Mouse (Mus musculus): ENCODE measurements at regions not wholly inside any gene's neighbourhood (a gene's known extent, or its start where the extent isn't known, plus 50 kb on each side); places are given as distances from the start of the nearest gene placed in this dataset.

DNA sequence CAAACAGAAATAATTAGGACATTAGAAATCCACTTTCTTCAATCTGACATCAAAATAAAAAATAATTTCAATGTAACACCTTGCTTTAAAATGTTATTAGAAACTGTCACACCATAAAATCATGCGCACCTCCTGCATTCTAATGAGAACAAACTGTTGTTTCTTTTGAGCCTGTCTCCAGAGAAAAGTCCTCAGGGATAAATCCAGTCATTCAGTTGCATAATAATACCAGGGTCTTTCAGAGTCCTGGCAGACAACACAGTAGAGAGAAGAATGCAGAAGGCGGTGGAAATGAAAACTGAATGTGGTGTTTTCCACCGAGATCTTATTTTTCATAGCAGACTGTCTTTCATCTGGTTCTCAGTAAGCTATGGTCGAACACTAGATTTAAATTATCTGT, 567.3 kb upstream of the Fbxo33 start:
- Histone ChIP-seq H3K4me1 (replicated peaks; ENCODE audit: control insufficient read depth, insufficient read depth, low read length) (no peaks in the 10 kb centered on the region), H3K4me3 (ENCODE audit: low read depth, low read length) (no peak overlapping the region), H3K27me3 (replicated peaks; ENCODE audit: control insufficient read depth, insufficient read depth, low read length) (no peaks in the 10 kb centered on the region), H3K27ac (ENCODE audit: low read depth) (no peak overlapping the region), H3K36me3 (ENCODE audit: control insufficient read depth, insufficient read depth, low read length) (no peaks in the 10 kb centered on the region), H3K9me3 (ENCODE audit: control insufficient read depth, low read length) (no peaks in the 10 kb centered on the region), H3K9ac (ENCODE audit: low read length) (no peak overlapping the region), H3K4me2 (ENCODE audit: low read length) (no peak overlapping the region)
- ATAC-seq (replicated peaks; ENCODE audit: low FRiP score, low TSS enrichment, low read depth), result no peak
- DNase-seq (ENCODE audit: low spot score), result no peak
- WGBS, result 84% methylated on average over 4 of the region's 4 CpGs

DNA sequence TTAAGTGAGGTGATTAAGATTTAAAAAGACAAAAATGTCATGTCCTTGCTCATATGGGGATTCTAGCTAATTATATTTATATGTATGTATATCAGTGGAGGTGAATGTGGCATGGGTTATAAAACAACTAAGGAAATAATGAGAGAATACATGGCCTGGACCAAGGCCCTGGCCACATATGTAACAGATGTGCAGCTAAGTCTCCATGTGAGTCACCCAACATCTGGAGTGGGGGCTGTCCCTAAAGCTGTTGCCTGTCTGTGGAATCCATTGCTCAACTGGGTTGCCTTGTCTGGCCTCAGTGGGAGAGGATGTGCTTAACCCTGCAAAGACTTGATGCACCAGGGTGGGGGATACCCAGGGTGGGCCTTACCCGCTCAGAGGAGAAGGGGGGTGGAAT, 551.5 kb upstream of the Fbxo33 start:
- Histone ChIP-seq H3K27me3 (replicated peaks; ENCODE audit: control insufficient read depth, insufficient read depth, low read length) (no peaks in the 10 kb centered on the region), H3K9ac (ENCODE audit: low read length) (no peak overlapping the region), H3K27ac (ENCODE audit: low read depth) (no peak overlapping the region), H3K4me3 (ENCODE audit: low read depth, low read length) (no peak overlapping the region), H3K9me3 (ENCODE audit: control insufficient read depth, low read length) (no peaks in the 10 kb centered on the region), H3K36me3 (ENCODE audit: control insufficient read depth, insufficient read depth, low read length) (no peaks in the 10 kb centered on the region), H3K4me2 (ENCODE audit: low read length) (no peak overlapping the region), H3K4me1 (replicated peaks; ENCODE audit: control insufficient read depth, insufficient read depth, low read length) (no peaks in the 10 kb centered on the region)
- WGBS, result 100% methylated on average over 1 of the region's 1 CpGs
- ATAC-seq (replicated peaks; ENCODE audit: low FRiP score, low TSS enrichment, low read depth) (no peak), DNase-seq (ENCODE audit: low spot score) (no peak)

DNA sequence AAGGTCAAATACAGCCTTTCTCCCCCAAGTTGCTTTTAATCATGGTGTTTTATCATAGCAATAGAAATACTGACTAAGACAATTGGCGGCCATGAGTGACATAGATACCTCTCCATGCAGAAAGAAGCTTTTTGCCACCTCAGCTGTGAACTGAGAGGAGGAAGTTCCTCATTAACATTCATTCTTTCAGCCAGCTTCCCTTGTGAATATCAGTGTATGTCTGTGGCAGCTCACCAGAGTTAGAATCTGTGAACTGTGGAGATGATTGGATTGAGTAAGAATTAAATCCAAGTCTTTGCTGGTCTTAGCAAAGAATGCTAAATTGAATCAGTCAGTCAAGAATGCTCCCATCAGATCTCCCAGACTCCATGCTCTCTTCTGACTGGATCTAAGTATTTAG, 542.7 kb upstream of the Fbxo33 start:
- no peaks in the 10 kb centered on the region for H3K4me1 ChIP-seq (replicated peaks; ENCODE audit: control insufficient read depth, insufficient read depth, low read length)
- H3K36me3 ChIP-seq (ENCODE audit: control insufficient read depth, insufficient read depth, low read length), result no peaks in the 10 kb centered on the region
- no peak overlapping the region for H3K27ac ChIP-seq (ENCODE audit: low read depth)
- H3K27me3 ChIP-seq (replicated peaks; ENCODE audit: control insufficient read depth, insufficient read depth, low read length), result no peaks in the 10 kb centered on the region
- no peak for ATAC-seq (replicated peaks; ENCODE audit: low FRiP score, low TSS enrichment, low read depth)
- WGBS, result 84% methylated on average over 1 of the region's 1 CpGs
- no peak for DNase-seq (ENCODE audit: low spot score)
- H3K9ac ChIP-seq (ENCODE audit: low read length), result no peak overlapping the region
- H3K4me2 ChIP-seq (ENCODE audit: low read length), result no peak overlapping the region
- no peaks in the 10 kb centered on the region for H3K9me3 ChIP-seq (ENCODE audit: control insufficient read depth, low read length)
- no peak overlapping the region for H3K4me3 ChIP-seq (ENCODE audit: low read depth, low read length)

DNA sequence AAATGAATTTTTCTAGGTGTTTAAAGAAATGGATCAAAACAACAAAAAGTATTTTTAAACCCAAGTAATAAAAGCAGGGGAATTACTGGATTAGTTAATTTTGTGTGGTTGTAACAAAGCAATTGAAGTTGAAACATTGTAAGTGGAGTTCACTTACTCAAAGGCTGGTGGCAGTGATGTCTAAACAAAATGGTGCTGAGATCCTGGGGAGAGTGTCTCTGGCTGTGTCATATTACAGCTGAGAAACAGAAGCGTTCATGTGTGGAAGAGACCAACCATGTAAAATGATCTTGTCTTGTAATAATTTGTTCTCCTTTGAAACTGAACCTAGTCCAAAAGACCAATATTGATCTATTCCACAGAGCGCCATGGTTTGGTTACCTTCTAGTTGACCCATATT, 525.2 kb upstream of the Fbxo33 start:
- Histone ChIP-seq H3K27me3 (replicated peaks; ENCODE audit: control insufficient read depth, insufficient read depth, low read length) (no peaks in the 10 kb centered on the region), H3K9ac (ENCODE audit: low read length) (no peak overlapping the region), H3K9me3 (ENCODE audit: control insufficient read depth, low read length) (no peaks in the 10 kb centered on the region), H3K36me3 (ENCODE audit: control insufficient read depth, insufficient read depth, low read length) (no peaks in the 10 kb centered on the region), H3K4me2 (ENCODE audit: low read length) (no peak overlapping the region), H3K4me1 (replicated peaks; ENCODE audit: control insufficient read depth, insufficient read depth, low read length) (no peaks in the 10 kb centered on the region), H3K27ac (ENCODE audit: low read depth) (no peak overlapping the region), H3K4me3 (ENCODE audit: low read depth, low read length) (no peak overlapping the region)
- no peak for ATAC-seq (replicated peaks; ENCODE audit: low FRiP score, low TSS enrichment, low read depth)
- DNase-seq (ENCODE audit: low spot score), result no peak
- WGBS, result 82% methylated on average over 2 of the region's 2 CpGs

DNA sequence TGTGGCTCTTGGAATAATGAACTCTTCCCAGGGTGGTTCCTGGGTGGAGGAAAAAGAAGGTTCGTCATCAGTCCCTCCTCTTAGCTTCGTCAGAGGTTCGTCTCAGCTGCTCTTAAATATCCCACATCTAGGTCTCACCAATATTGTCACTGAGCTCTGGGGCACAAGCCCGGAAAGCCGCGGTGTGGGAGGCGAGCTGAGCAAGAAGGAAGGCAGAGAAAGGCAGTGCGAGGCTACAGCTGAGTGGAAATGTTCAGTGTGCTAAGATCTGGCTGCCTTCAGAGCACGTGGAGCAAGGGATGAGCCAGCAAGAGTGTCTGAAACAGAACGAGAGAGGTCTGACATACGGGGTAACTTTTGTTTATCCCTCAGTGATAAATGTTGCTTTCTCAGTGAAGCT, 523.7 kb upstream of the Fbxo33 start:
- 66% methylated on average over 11 of the region's 11 CpGs for WGBS
- no peak overlapping the region for H3K27ac ChIP-seq (ENCODE audit: low read depth)
- no peaks in the 10 kb centered on the region for H3K36me3 ChIP-seq (ENCODE audit: control insufficient read depth, insufficient read depth, low read length)
- no peaks in the 10 kb centered on the region for H3K9me3 ChIP-seq (ENCODE audit: control insufficient read depth, low read length)
- DNase-seq (ENCODE audit: low spot score), result no peak
- no peak for ATAC-seq (replicated peaks; ENCODE audit: low FRiP score, low TSS enrichment, low read depth)
- no peaks in the 10 kb centered on the region for H3K27me3 ChIP-seq (replicated peaks; ENCODE audit: control insufficient read depth, insufficient read depth, low read length)
- no peak overlapping the region for H3K4me2 ChIP-seq (ENCODE audit: low read length)
- no peak overlapping the region for H3K9ac ChIP-seq (ENCODE audit: low read length)
- H3K4me1 ChIP-seq (replicated peaks; ENCODE audit: control insufficient read depth, insufficient read depth, low read length), result no peaks in the 10 kb centered on the region
- H3K4me3 ChIP-seq (ENCODE audit: low read depth, low read length), result no peak overlapping the region

DNA sequence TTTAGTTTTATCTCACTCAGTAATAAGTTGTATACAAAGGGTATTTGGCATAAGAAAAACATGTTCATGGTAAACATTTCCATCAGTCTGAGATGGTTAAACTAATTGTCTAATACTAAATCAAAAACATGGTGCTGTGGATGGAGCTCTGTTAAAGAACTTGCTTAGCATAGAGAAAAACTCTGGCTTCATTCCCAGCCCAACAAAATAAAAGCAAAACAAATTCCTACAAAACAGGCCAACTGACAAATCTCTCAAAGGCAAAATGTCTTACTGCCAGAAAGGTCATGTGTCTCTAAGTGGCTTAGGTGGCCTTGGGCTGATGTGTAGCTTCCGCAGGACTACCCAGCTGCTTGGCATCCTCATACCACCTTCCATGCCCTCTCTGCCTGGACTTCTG, 505.4 kb upstream of the Fbxo33 start:
- no peaks in the 10 kb centered on the region for H3K9me3 ChIP-seq (ENCODE audit: control insufficient read depth, low read length)
- H3K4me3 ChIP-seq (ENCODE audit: low read depth, low read length), result no peak overlapping the region
- no peak for ATAC-seq (replicated peaks; ENCODE audit: low FRiP score, low TSS enrichment, low read depth)
- no peaks in the 10 kb centered on the region for H3K36me3 ChIP-seq (ENCODE audit: control insufficient read depth, insufficient read depth, low read length)
- DNase-seq (ENCODE audit: low spot score), result no peak
- no peak overlapping the region for H3K4me2 ChIP-seq (ENCODE audit: low read length)
- H3K4me1 ChIP-seq (replicated peaks; ENCODE audit: control insufficient read depth, insufficient read depth, low read length), result no peaks in the 10 kb centered on the region
- 95% methylated on average over 1 of the region's 1 CpGs for WGBS
- H3K9ac ChIP-seq (ENCODE audit: low read length), result no peak overlapping the region
- no peak overlapping the region for H3K27ac ChIP-seq (ENCODE audit: low read depth)
- H3K27me3 ChIP-seq (replicated peaks; ENCODE audit: control insufficient read depth, insufficient read depth, low read length), result no peaks in the 10 kb centered on the region

DNA sequence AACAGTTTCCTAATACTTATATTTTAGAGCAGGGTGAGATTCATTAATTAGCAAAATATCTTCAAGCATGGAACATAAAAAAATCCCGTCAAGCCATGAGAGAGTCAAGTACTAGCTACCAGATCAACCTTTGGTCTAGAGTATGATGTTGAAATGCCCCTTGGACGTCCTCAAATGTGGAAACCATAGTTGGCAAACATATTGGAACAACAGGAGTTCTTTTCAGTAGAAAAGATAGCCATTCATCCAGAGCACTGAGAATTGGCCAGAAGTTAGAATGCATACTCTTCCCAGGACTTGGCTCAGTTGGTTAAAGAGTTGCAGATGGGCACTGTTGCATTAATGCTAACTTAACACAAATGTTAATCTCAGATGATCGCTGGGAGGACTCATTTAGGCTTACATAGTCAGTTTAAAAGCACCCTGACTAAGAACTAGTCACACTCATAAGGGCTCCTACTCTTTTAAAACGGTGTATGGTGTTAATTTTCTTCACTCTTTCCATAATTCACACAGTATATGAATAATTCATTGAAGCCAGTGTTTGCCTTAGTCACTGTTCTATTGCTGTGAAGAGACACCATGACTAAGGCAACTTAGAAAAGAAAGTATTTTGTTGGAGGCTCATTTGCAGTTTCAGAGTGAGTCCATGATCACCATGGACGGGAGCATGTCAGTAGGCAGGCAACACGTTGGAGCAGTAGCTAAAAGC, 503.1 kb upstream of the Fbxo33 start:
- no peaks in the 10 kb centered on the region for H3K36me3 ChIP-seq (ENCODE audit: control insufficient read depth, insufficient read depth, low read length)
- no peak overlapping the region for H3K27ac ChIP-seq (ENCODE audit: low read depth)
- ATAC-seq (replicated peaks; ENCODE audit: low FRiP score, low TSS enrichment, low read depth) (no peak), DNase-seq (ENCODE audit: low spot score) (no peak)
- no peaks in the 10 kb centered on the region for H3K27me3 ChIP-seq (replicated peaks; ENCODE audit: control insufficient read depth, insufficient read depth, low read length)
- WGBS, result 83% methylated on average over 6 of the region's 6 CpGs
- H3K4me3 ChIP-seq (ENCODE audit: low read depth, low read length), result no peak overlapping the region
- H3K4me2 ChIP-seq (ENCODE audit: low read length), result no peak overlapping the region
- H3K9ac ChIP-seq (ENCODE audit: low read length), result no peak overlapping the region
- no peaks in the 10 kb centered on the region for H3K4me1 ChIP-seq (replicated peaks; ENCODE audit: control insufficient read depth, insufficient read depth, low read length)
- no peaks in the 10 kb centered on the region for H3K9me3 ChIP-seq (ENCODE audit: control insufficient read depth, low read length)

DNA sequence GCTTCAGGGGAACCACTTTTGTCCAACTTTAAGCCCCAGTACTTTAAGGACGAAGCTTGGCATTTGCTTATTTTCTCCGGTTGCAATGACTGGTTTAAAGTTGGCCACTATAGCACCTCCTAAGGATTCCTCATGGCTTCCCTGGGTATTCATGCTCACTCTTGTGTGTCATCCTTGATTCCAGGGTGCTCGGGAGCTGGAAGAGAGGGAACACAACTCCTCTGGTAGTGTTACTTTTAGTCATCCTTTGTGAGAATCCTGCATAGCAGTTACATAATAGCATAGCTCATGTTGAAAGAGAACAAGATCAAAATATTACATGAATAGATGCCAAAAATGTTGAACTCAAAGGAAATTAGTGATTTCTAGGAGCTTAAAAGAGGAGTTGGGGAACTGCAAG, 493.7 kb upstream of the Fbxo33 start:
- Histone ChIP-seq H3K27ac (ENCODE audit: low read depth) (no peak overlapping the region), H3K36me3 (ENCODE audit: control insufficient read depth, insufficient read depth, low read length) (no peaks in the 10 kb centered on the region), H3K9me3 (ENCODE audit: control insufficient read depth, low read length) (no peaks in the 10 kb centered on the region), H3K4me3 (ENCODE audit: low read depth, low read length) (no peak overlapping the region), H3K9ac (ENCODE audit: low read length) (no peak overlapping the region), H3K4me2 (ENCODE audit: low read length) (no peak overlapping the region), H3K27me3 (replicated peaks; ENCODE audit: control insufficient read depth, insufficient read depth, low read length) (no peaks in the 10 kb centered on the region), H3K4me1 (replicated peaks; ENCODE audit: control insufficient read depth, insufficient read depth, low read length) (no peaks in the 10 kb centered on the region)
- ATAC-seq (replicated peaks; ENCODE audit: low FRiP score, low TSS enrichment, low read depth) (no peak), DNase-seq (ENCODE audit: low spot score) (no peak)
- WGBS, result 86% methylated on average over 3 of the region's 3 CpGs

DNA sequence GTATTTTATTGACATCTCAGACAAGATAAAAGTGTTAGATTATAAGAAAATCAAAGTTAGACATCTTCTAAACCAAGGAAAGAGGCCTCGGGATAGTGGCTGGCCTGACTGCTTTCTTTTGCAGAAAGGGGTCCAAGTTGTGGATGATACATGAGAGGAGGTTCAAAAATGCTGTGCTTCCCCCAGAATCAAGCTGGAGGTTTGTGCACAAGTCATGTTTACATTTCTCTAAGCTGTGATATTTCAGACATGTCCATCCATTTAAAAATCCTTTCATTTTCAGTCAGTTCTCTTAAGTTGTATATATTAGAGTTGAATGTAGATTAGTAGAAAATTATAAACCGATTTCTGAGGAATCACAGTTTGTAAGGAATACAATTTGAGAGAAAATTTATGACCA, 463.7 kb upstream of the Fbxo33 start:
- no peak overlapping the region for H3K9ac ChIP-seq (ENCODE audit: low read length)
- DNase-seq (ENCODE audit: low spot score), result no peak
- no peak overlapping the region for H3K27ac ChIP-seq (ENCODE audit: low read depth)
- H3K4me3 ChIP-seq (ENCODE audit: low read depth, low read length), result no peak overlapping the region
- no peaks in the 10 kb centered on the region for H3K4me1 ChIP-seq (replicated peaks; ENCODE audit: control insufficient read depth, insufficient read depth, low read length)
- WGBS, result 38% methylated on average over 2 of the region's 2 CpGs
- ATAC-seq (replicated peaks; ENCODE audit: low FRiP score, low TSS enrichment, low read depth), result no peak
- H3K27me3 ChIP-seq (replicated peaks; ENCODE audit: control insufficient read depth, insufficient read depth, low read length), result no peaks in the 10 kb centered on the region
- H3K9me3 ChIP-seq (ENCODE audit: control insufficient read depth, low read length), result no peaks in the 10 kb centered on the region
- no peak overlapping the region for H3K4me2 ChIP-seq (ENCODE audit: low read length)
- H3K36me3 ChIP-seq (ENCODE audit: control insufficient read depth, insufficient read depth, low read length), result no peaks in the 10 kb centered on the region
